Mouse (Mus musculus) megakaryocyte-erythroid progenitor cell, adult 5-6 weeks (primary cell): ENCODE measurements around the gene Bicc1. TPM values are rescaled to one million over a fixed set of nuclear protein-coding genes. Genes with fewer than 3 reads are reported as not detected.

Experiments used
- ATAC-seq: replicated peaks from 2 replicates; pipeline ENCODE4 v1.8.0; 2016; ENCODE audit warnings: mild to moderate bottlenecking, inconsistent platforms; ENCODE audit not compliant: severe bottlenecking, poor library complexity, low FRiP score, low TSS enrichment
- total RNA-seq, 2 experiments: library from RNA; stranded (forward) in 1 of 2; stranded (reverse) in 1 of 2; fragments of 200-1000, 215-1000 nt in 1 of 2; fragments of >200 nt in 1 of 2; fragmentation: Nextera tagmentation in 1 of 2; gene quantifications; 2 replicates each; pipeline ENCODE4 v1.2.3; 2014 to 2017

Gene Bicc1
- total RNA-seq, 2 experiments from 2014 or later: not detected

- no peak for ATAC-seq
These were observed 149.6 kb downstream of the Bicc1 start for GRCm38 (mm10) chr10:71009771-71010496.

GRCm38 (mm10) chr10:71008721-71009120, 150.8 kb downstream of the Bicc1 start:
- ATAC-seq: no peak

- no peak for ATAC-seq
These were observed 151.5 kb downstream of the Bicc1 start for GRCm38 (mm10) chr10:71007956-71008355.

GRCm38 (mm10) chr10:71007516-71007915, 152.0 kb downstream of the Bicc1 start:
- no peak for ATAC-seq

- ATAC-seq: no peak
These were observed 152.5 kb downstream of the Bicc1 start for GRCm38 (mm10) chr10:71007001-71007400.

GRCm38 (mm10) chr10:71002871-71003270, 156.6 kb downstream of the Bicc1 start:
- no peak for ATAC-seq

GRCm38 (mm10) chr10:71002186-71002585, 157.3 kb downstream of the Bicc1 start:
- ATAC-seq: no peak

- no peak for ATAC-seq
These were observed 161.4 kb downstream of the Bicc1 start for GRCm38 (mm10) chr10:70998136-70998535.

GRCm38 (mm10) chr10:70996051-70996450, 163.4 kb downstream of the Bicc1 start:
- no peak for ATAC-seq

GRCm38 (mm10) chr10:70994135-70994497, 165.4 kb downstream of the Bicc1 start:
- ATAC-seq: no peak

GRCm38 (mm10) chr10:70993497-70994134, 165.9 kb downstream of the Bicc1 start:
- ATAC-seq: no peak

GRCm38 (mm10) chr10:70987396-70987795, 172.1 kb downstream of the Bicc1 start:
- ATAC-seq: no peak

- no peak for ATAC-seq
These were observed 176.3 kb downstream of the Bicc1 start for GRCm38 (mm10) chr10:70983036-70983670.

- ATAC-seq: no peak
These were observed 177.3 kb downstream of the Bicc1 start for GRCm38 (mm10) chr10:70982156-70982555.

- no peak for ATAC-seq
These were observed 179.8 kb downstream of the Bicc1 start for GRCm38 (mm10) chr10:70979657-70980056.

- no peak for ATAC-seq
These were observed 182.4 kb downstream of the Bicc1 start for GRCm38 (mm10) chr10:70977141-70977540.

- no peak for ATAC-seq
These were observed 182.9 kb downstream of the Bicc1 start for GRCm38 (mm10) chr10:70976633-70977032.

- no peak for ATAC-seq
These were observed 188.3 kb downstream of the Bicc1 start for GRCm38 (mm10) chr10:70971156-70971555.

- no peak for ATAC-seq
These were observed 190.4 kb downstream of the Bicc1 start for GRCm38 (mm10) chr10:70968848-70969683.
